Mouse (Mus musculus) B cell, adult 2 months (primary cell): ENCODE measurements around the gene Pkp4.

ENCODE experiments used
- DNase-seq, 2 experiments: peaks; one replicate each; pipeline ENCODE4 v3.0.0; 2022

Gene Pkp4

DNA sequence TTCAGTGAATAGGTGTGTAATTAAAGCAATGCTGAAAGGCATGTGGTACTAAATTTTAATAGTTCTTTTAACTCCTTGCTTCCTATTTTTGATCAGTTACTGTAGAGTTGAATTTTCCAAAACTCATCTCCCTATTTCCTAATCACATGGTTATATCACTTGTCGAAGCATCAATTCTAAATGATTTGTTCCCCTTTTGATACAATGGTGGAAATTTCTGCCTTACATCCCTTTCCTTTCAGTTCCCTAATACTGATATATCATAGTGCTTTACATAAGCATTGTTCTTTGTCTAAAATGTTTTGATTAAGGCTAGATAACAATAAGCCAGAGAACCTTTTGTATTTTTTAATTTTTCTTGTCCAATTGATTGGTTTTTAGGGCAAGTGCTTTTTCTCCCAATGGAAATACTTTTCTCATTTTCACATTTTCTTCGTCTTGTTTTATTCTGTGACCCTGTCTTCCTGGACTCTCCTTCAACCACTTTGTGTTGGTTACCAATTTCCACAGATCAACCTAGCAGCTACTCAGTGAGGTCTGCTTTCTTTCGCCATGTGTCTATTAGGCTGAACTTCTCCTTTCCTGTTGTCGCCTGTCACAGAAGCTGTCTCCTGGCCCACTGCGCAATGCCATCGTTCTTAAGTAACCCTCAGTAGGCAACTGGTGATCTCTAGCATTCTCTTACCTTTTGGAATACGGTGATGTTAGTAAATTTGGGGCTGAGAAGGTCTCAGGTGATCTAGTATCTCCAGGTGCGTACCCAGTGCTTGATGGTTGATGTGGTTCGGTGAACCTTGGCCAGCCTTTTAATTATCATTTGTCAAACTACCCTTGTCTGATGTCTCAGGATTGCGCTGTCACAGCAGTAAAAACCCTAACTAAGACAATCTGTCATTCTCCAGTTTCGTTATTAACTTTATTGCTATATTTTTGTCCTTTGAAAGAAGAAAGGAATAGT lies 23.7 kb downstream of the Pkp4 start:
- DNase-seq, result no peak

DNA sequence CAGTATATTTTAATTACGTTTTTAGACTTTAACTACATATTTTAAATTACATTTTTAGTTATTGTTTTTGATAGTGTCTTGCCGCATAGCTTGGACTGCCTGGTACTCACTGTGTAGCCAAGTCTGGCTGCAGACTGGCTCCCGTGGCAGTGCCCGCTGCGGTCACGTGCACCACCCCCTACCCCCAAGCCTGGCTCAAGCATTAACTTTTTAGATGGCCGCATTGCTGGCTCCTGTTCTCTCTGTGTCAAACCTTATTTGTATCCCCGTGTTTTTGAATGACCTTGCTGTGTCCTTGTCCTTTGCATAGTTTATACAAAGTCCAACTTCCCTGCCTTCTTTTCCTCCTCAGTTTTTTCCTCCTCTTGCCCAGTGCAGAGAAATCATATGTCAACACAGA lies 25.5 kb downstream of the Pkp4 start:
- DNase-seq, result no peak

DNA sequence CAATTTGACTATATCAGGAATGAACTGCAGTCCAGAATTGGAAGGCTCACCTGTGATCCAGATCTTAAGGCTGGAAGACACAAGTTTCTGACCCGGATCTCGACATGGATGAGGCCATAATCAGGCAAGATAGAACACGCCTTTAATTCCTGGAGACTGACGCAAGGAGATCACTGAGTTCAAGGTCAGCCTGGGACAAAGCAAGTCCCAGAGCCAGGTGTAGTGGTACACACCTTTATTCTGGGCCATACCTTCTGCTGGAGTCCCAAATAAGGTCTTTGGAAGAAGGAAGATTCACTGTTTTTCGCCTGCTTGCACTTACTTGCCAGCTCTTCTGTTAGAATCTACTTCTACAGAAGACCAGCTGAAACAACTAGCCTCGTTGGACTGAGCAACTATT lies 26.3 kb downstream of the Pkp4 start:
- DNase-seq, result no peak

DNA sequence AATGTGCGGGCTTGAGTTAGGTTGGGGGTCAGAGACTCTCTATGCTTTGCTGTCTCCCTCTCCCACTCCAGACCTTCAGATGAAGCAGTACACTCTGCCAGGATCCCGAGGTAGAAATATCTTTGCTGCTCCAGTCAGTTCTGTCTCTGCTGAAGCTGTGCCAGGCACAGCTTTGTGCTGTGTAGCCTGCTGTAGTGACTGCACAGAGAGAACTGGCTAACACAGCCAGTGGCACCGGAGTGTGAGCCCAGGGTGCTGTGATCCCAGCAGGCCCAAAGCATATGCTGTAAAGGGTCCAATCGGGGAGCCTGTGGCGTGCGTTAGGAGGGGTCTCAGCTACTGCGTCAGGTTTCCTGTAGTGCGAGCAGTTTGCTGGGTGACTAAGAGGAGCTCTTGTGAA lies 27.7 kb downstream of the Pkp4 start:
- DNase-seq, result no peak

DNA sequence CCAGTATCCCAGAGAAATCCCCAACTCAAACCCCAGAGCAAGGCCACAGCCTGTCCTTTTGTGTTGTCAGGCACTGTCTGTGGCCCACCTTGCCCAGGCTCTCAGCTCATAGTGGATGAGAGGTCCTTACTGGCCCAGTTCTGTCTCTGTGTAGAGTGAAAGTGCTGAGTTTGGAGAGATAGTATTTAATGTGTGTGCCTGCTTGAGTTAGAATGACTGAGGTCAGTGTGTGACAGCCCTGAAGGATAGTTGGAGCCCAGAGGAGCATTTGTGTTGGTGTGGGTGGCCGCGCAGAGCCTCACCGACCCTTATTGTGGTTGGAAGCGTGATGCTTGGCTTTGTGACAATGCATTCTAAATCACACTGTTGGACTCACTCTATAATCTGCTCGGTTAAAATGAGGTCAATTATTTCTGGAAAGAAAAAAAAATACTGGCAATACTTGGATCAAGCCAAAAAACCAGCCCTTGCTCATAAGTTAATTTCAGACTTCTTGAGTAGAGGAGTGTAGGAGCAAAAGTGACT lies 29.1 kb downstream of the Pkp4 start:
- no peak for DNase-seq

DNA sequence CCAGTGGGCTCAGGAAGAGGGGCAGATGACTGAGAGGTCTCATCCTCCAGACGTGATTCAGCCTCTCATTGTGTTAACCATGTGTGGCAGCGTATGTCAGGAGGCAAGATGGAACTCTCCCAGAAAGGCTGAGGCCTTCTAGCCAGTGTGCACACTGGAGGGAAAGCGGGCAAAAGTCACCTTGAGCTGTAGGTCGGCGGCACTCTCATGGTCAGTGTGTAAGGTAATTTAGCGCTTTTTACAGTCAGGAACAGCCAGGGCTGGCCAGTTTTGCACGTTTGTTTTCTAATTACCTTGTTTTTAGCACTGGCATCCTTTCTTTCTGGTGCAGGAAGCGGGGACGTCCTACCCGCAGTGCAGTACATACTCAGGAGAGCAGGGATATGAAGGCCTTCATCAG lies 29.5 kb downstream of the Pkp4 start:
- no peak for DNase-seq

DNA sequence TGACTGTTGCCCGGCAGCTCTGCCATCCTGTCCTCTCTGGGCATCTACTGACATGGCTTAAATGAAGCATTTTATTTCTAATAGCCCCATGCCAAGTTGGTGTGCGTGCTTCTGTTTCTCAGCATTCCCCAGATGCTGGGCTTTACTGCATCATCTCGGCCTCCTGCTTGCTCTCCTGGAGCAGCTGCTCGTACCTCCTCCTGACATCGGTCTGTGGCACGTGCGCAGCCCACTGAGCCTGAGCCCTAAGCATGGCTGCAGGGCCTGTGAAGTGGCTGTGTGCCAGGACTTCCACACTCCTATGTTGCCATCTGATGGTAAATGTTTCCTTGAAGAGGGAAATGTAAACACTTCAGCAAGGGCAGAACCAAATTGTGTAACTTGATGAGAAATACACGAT lies 30.8 kb downstream of the Pkp4 start:
- no peak for DNase-seq

DNA sequence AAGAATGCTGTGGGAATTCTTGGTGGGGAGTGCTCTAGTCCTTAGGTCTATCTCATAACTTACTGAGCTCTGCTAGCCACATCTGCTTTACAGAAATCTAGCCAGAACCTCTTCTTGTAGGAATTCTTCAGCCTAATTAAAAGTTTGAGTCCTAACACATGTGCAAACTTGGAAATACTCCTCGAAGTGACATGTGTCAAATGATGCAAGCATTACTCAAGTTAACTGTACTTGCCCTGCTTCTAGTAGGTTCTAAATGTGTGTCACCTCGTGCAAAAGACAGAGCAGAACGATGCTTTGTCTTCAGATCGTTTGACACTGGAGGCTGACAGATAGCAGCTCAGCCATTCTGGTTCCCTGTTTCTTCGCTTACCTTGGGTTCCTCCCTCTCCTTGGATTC lies 32.5 kb downstream of the Pkp4 start:
- no peak for DNase-seq

DNA sequence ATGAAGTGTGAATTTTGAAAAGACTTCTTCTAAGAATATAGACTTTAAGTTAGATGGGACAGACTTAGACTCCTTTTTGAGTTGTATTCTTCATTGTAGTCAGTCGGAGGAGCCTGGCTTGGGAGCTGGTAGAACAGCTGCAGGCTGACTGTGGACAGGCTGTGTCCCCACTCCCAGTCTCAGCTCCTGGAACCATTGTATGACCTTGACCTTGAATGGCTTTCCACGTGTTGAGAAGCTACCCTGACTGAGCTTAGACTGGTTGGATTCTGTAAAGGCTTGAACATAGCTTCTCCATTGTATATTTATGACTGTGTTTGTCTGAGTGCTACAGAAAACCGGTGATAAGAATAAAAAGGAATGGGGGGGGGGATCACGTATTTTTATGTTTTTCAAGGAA lies 36.5 kb downstream of the Pkp4 start:
- no peak for DNase-seq

DNA sequence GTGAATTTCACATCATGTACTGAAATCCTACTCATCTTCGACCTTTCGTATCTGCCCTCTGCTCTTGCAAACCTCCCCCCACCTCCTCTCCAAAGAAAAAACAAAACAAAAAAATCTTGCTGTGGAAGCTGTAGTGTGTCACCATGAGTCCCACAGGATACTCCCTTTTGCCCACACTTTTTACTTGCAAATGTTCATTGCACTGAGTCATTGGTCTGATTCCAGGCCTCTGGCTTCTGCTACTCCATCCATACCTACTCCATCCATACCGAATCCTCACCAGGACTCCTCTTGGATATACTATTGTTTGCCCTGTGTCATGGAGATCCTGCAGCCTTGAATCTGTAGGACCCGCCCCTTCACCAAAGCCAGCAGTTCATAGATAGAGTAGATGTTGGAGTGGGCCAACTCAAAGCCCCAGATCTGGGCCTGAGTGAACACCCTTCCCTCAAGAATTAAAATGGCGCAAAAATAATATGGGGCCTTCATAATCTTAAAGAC lies 38.9 kb downstream of the Pkp4 start:
- no peak for DNase-seq

DNA sequence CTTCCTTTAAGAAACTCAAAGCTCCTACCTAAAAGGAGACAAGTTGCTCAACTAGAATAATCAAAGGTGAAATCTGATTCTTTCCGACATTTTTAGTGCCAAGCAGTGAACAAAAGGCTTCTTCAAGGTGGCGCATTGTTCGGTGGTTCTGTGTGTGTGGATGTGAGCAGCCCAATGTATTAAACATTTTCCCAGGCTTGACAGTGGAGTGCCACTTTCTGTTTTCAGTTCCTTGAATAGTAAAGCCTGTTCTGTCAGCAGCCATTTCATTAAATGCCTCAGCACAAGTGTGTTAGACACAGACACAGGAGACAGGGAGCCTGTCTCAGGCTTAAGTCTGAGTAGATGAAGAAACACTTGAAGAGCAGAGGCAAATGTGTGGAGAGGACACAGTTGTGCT lies 39.9 kb downstream of the Pkp4 start:
- DNase-seq, result no peak

DNA sequence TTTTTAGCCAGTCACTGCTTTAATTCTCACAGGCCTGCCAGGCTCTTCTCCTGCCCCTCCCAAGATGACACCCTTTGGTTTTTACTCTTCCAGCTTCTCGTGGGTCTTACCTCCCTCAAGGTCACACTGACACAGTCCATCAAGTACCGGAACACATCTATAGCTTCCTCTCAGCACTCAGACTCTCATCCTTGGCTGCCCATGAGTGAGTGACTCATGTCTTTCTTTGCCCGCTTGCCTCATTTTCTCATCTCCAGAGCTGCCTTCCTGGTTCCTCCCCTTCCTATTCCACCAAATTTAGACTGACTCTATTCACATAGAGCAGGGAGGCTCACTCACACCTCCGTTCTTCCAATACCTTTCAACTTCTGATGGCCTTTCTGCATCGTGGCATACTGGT lies 42.3 kb downstream of the Pkp4 start:
- no peak for DNase-seq

DNA sequence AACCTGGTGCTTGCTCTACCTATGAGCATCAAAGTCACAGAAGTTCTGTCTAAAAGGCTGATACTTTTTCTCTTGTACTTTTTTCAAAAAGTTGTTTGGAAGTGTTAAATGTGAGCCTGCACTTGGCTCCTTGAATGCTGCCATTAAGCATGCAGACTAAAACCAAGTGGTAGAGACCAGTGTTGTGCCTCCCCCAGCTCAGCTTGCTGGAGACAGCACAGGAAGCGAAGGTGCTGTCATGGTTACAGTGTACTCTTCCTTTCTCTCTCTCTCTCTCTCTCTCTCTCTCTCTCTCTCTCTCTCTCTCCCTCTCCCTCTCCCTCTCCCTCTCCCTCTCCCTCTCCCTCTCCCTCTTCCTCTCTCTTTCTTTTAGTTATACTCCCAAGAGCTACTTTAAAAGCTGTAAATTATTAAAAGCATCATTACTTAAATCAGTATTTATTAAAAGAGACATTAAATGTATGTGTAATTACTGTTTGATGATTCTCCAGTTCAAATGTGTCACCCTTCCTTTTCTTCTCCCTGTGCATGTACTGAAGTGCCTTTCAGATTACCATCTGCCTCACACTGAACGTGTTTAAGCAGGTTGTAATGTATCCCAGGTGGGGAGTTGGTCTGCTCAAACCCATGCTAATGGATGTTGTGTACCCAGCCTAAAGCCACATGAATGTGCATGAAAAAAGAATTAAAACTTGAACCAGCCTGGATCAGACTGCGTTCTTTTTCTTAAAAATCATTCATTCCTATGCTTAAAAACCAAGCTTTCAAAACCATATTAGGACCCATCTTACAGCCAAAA lies 43.2 kb downstream of the Pkp4 start:
- DNase-seq, result no peak

DNA sequence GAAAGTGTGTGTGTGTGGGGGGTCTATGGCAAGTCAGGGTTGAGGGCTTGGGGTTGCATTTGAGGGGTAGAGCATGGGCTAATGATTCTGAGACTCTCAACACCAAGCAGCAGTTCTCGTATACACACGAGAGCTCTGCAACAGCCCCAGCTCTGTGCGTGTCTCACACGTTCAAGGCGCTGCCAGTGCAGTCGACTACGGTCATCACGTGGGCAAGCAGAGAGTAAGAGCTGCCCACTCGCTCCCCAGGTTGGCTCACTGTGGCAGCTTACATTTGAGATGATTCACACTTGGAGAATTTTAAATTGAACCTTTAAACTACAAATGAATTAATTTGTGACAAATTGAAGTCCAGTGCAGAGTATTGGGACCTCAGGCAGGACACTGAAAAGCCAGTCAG lies 44.4 kb downstream of the Pkp4 start:
- DNase-seq, result no peak

DNA sequence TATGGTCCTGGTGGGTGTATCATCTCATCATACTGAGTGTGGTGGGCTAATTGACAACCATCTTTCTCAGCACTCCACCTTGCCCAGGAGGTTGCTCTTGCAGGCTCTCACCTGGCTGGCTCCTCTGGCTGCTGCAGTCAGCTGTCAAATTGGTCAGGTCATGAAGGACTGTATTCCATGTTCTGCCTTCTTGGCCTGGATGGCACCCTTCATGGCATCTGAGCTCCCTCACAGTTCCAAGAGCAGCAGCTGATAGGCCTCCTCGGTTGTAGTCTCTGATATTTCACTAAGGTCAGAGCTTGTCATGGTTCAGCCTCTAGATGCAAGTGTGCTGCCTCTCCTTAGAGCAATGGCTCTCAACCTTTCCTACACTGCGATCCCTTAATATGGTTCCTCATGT lies 45.5 kb downstream of the Pkp4 start:
- no peak for DNase-seq

DNA sequence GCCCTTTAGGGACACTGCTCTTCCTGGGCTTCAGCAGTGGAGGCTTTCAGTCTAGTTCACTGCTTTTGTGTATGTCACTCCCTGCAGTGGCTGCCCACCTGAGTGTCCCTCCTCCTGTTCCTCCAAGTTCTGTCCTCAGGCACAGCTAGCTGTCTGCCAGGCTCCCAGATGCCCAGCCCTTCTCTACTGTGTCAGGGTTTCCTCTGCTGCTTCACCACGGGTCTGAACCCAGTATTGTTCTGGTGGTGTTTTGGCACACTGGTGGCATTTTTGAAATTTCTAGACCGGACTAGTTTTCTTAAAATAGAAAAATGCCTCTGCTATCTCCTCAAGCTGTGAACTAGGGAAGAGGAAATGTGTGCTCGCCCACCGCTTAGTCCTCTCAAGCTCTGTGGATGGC lies 46.6 kb downstream of the Pkp4 start:
- no peak for DNase-seq

DNA sequence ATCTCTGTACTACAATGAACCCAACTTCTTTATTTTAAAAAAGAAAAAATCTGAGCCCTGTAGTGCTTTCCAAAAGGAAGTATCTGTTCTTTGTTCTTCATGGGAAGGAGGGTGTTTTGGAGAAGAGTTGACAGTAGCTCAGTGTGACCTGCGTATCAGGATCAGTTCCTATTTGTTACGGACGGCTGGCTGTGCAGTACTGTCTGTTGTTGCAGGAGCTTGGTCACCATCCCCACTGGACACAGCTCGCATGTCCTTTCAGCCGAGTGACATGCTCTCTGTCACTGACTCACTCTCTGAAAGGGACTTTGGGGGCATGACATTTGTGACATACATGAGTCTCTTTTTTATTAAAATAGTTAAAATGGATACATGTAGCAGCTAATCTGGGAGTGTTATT lies 47.1 kb downstream of the Pkp4 start:
- DNase-seq, result no peak

DNA sequence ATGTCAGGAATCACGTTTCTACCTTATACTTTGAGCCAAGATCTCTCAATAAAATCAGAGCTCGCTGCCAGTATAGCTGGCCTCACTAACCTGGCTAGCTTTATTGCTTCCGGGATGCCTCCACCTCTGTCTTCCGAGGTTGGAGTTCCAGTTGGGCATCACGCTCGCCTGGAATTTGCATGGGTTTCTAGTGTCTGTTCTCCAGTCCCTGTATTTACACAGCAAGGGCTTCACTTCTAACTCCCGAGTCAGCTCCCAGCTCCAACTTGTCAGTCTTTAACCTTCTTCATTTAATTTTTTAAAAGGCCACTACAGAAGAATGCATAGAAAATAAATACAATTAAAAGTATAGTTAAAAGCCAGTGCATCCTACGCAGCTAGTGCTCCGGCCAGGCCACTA lies 47.6 kb downstream of the Pkp4 start:
- no peak for DNase-seq

DNA sequence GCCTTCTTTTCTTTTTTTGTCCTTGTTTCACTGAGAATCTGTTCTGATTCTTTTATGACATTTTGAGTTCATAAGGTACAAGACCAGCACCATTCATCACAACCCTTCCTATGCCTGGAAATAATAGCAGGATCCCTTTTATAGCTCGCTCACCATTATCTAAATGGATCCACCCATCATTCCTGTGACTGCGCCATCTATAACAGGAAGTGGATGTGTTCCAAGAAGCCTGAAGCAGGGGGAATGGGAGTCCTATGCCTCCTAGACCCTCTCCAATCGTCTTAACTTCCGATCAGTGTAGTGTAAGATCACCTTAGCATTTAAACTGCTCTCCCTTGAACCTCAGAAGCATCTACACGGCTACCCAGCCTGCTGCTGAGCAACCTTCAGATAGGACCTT lies 50.4 kb downstream of the Pkp4 start:
- no peak for DNase-seq

DNA sequence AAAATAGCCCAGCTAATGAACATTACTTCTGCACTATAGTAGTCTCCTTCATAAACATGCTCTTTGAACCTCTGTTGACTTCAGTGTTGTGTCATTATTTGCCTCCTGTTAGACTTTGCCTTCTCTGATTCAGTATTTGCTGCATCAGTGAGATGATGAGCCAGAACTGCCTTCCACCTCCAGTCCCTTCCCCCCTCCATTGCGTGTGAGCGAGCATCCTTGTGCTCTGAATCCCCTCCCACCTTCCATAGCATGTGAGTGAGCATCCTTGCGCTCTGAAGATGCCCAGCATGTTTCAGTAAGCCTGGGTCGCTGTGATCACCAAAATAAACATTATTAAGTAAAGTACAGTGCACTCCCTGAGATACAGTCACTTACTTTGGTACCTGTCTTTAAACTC lies 51.8 kb downstream of the Pkp4 start:
- DNase-seq, result no peak

DNA sequence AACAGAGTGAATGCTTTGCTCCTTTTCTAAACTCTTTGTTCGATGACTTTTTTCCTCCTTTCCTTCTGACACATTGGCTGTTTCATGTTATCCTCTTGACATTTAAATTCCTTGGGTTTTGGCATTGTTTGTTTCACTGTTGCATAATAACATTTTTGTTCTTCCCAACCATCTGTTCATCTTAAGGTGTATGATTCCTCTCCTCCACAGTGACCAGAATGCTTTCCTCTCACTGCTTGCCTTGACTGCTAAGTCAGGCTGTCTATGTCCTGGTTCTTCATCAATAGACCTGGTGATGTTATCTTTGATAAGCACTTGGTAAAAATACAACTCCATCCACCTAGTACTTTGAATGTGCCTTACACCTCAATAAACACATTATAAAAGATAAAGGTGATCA lies 52.2 kb downstream of the Pkp4 start:
- no peak for DNase-seq

DNA sequence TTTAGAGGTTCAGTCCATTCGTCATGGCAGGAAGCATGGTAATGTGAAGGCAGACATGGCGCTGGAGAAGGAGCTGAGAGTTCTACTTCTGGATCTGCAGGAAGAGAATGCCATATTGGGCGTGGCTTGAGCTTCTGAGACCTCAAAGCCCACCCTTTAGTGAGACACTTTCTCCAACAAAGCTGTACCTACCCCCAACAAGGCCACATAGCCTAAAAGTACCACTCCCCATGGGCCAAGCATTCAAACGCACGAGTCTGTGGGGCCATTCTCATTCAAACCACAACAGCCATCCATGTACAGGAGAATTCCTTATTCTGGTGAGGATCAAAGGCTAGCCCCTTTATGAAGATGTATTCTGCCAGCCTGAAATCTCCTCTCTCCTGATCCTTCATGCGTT lies 57.3 kb downstream of the Pkp4 start:
- no peak for DNase-seq

DNA sequence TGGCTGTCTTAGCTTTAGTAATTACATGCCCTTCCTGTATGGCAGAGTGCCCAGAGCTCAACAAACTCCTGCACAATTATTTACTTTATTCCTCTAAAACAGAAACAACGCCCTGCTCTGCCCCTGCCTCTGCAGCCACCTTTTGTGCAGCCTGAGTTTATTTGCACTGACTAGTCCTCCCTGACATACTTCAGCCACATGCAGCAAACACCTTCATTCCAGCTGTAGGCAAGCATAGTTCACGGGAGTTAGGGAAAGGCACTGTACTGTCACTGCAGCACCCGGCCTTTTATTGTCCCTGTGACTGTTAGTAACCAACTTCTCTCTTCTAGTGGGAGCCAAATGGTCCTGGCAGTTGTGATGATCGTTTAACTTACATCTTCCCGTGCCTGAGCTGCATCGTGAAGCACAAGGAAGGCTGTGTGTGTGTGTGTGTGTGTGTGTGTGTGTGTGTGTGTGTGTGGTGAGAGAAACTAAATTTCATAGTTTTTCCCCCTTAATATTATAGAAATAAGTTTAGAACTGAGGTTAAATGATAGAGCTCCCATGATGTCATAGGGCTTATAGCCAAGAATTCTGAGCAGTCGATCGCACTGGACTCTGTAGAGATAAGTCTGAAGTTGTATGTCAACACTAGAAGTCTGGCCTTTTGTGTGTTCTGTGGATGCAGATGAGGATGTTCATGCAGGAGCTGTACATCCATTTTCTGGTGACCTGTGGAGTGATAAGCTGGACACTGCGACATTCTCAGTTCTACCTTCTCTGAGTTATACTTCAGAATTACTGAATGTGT lies 59.5 kb downstream of the Pkp4 start:
- DNase-seq, result no peak
